Mouse (Mus musculus) stomach, postnatal 0 days (tissue): ENCODE measurements at regions not wholly inside any gene's neighbourhood (a gene's known extent, or its start where the extent isn't known, plus 50 kb on each side); places are given as distances from the start of the nearest gene placed in this dataset.

Experiments
- ATAC-seq: fragments of 200-750 bp; cut with Nextera tagmentation; 2 replicates; pipeline ENCODE4 v1.8.0; 2017; ENCODE audit not compliant: low FRiP score, low TSS enrichment
- DNase-seq: peaks from one replicate; pipeline ENCODE4 v3.0.0-alpha.2; 2016; ENCODE audit warnings: low spot score
- H3K27ac ChIP-seq: fragments of 300-500 bp; sonication (generic); replicated peaks from 2 replicates; pipeline ENCODE4 v1.5.1; 2014; ENCODE audit warnings: mild to moderate bottlenecking, control low read depth
- H3K27me3 ChIP-seq: fragments of 300-500 bp; sonication (generic); 2 replicates; pipeline ENCODE4 v1.6.1; 2014; ENCODE audit warnings: low read length; ENCODE audit not compliant: control insufficient read depth, insufficient read depth
- H3K36me3 ChIP-seq: fragments of 300-500 bp; sonication (generic); 2 replicates; pipeline ENCODE4 v1.6.1; 2014; ENCODE audit warnings: low read length, mixed read lengths; ENCODE audit not compliant: control insufficient read depth, insufficient read depth
- H3K4me1 ChIP-seq: fragments of 300-500 bp; sonication (generic); replicated peaks from 2 replicates; pipeline ENCODE4 v1.6.1; 2014; ENCODE audit warnings: antibody characterized with exemption; ENCODE audit not compliant: control insufficient read depth, insufficient read depth
- H3K4me2 ChIP-seq: fragments of 300-500 bp; sonication (generic); replicated peaks from 2 replicates; pipeline ENCODE4 v1.6.1; 2014; ENCODE audit warnings: low read depth, mild to moderate bottlenecking, control low read depth, moderate library complexity
- H3K4me3 ChIP-seq: fragments of 300-500 bp; sonication (generic); 2 replicates; pipeline ENCODE4 v1.5.1; 2014; ENCODE audit warnings: low read depth, low read length, control low read depth
- H3K9ac ChIP-seq: fragments of 300-500 bp; sonication (generic); 2 replicates; pipeline ENCODE4 v1.6.1; 2014; ENCODE audit warnings: mild to moderate bottlenecking, low read length, control low read depth, mixed read lengths
- H3K9me3 ChIP-seq: fragments of 300-500 bp; sonication (generic); 2 replicates; pipeline ENCODE4 v1.6.1; 2016; ENCODE audit warnings: low read length; ENCODE audit not compliant: control insufficient read depth
- CTCF ChIP-seq: IDR thresholded peaks from 2 replicates; pipeline ENCODE4 v1.5.1; 2016; ENCODE audit warnings: antibody characterized with exemption, low read depth, mild to moderate bottlenecking, moderate library complexity
- EP300 ChIP-seq: optimal IDR thresholded peaks from 2 replicates; pipeline ENCODE3; 2016; ENCODE audit warnings: antibody characterized with exemption
- WGBS: fragments of 180-500 bp; shearing (Covaris S2); extraction: QIAGEN DNeasy Blood & Tissue Kit; methylation state at CpG from one replicate; pipeline ENCODE4 v1.1.7; 2014; 5-methylcytosine and 5-hydroxymethylcytosine counted together

DNA sequence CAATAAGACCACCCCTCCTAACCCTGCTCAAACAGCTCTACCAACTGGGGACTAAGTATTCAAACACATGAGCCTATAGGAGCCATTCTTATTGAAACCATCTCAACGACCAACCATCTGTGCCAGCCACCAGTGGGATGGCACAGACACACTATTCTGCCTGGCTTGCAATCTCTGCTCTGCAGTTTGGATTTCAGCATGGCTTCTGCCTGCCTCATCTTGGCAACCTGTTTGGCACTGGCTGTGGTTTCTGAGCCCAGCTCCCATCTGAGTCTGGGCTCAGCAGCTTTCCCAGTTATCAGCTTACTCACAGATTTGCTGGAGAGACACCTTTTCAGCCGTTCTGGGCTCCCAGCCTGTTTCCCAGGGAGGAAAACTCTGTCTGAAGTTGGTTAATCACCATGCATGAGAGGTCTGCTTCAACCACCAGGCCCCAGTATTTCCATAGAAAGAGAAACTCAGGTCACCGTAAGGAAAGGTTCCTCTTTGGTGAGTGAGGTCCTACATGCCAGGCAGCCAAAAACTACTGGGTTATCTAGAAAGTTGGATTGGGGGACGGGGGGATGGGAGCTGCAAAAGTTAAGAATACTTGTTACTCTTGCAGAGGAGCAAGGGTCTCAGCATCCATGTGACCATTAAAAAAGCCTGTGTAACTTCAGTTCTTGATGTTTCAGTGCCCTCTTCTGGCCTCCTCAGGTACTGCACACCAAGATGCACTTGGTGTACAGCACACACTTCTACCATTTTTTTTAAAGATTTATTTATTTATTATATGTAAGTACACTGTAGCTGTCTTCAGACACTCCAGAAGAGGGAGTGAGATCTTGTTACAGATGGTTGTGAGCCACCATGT lies 68.1 kb upstream of the Caprin1 start:
- DNase-seq (peak; percentile 57), ATAC-seq (no peak)
- Histone ChIP-seq H3K4me2 (no peak overlapping the region), H3K36me3 (no peaks in the 10 kb centered on the region), H3K4me3 (no peak overlapping the region), H3K4me1 (no peaks in the 10 kb centered on the region), H3K9me3 (no peaks in the 10 kb centered on the region), H3K27ac (no peak overlapping the region), H3K9ac (no peak overlapping the region), H3K27me3 (no peaks in the 10 kb centered on the region)
- 80% methylated on average over 4 of the region's 4 CpGs for WGBS
- TF ChIP-seq CTCF, result peak; percentile 74
- no peak for TF ChIP-seq EP300

DNA sequence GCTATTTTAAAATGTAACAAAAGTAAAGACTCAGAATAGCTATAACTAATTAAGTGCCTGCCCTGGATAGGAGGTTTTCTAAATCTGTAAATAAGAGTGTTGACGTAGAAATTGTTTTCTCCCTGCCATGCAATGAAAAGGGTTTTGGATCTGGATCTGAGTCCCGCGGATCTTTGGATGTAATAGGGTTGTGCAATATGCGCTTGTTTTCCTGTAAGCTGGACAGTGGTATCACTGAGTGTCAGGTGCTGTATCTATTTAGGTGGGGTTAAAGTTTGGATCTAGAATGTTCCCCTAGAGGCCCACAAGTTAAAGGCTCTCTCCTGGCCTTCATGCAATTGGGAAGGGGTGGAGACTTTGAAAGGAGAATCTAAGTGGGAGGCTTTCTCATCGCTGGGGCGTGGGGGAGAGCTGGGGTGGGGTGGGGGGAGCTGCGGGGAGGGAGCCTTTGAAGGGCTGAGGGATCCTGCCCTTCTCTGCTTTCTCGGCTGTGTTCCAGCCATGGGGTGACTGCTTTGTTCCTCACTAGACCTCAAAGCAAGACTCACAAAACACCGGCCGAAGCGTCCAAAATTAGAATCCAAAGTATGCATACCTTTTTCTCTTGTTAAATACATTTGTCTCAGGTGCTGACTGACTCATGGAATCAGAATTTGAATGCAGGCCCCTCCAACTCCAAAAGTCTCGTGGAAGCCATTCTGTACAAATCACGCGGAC lies 70.0 kb upstream of the Caprin1 start:
- no peak overlapping the region for H3K27ac ChIP-seq
- DNase-seq (no peak), ATAC-seq (no peak)
- H3K4me1 ChIP-seq, result no peaks in the 10 kb centered on the region
- H3K36me3 ChIP-seq, result no peaks in the 10 kb centered on the region
- no peak overlapping the region for H3K4me3 ChIP-seq
- H3K9ac ChIP-seq, result no peak overlapping the region
- WGBS, result 71% methylated on average over 14 of the region's 14 CpGs
- TF ChIP-seq CTCF (no peak), EP300 (no peak)
- no peaks in the 10 kb centered on the region for H3K9me3 ChIP-seq
- no peak overlapping the region for H3K4me2 ChIP-seq
- H3K27me3 ChIP-seq, result no peaks in the 10 kb centered on the region

DNA sequence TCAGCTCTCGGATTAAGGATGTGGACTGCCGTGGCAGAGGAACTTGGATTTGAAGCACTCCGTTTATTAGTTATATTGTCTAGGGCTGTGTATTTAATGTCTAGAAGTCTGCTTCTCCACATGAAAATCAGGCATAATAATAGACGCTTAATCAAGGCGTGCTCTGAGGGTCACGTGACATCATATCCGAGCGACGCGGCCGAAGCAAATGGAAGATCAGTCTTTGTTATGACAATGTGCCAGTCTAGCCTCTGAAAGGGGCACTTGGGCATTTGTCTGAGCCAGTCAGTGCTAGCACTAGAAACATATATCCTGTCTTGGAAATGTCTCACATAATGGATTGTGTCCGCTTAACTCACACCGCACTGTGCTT lies 70.5 kb upstream of the Caprin1 start:
- no peaks in the 10 kb centered on the region for H3K9me3 ChIP-seq
- no peak overlapping the region for H3K27ac ChIP-seq
- H3K27me3 ChIP-seq, result no peaks in the 10 kb centered on the region
- no peaks in the 10 kb centered on the region for H3K4me1 ChIP-seq
- no peak overlapping the region for H3K4me2 ChIP-seq
- ATAC-seq (no peak), DNase-seq (no peak)
- no peak for TF ChIP-seq EP300
- TF ChIP-seq CTCF, result no peak
- H3K9ac ChIP-seq, result no peak overlapping the region
- H3K4me3 ChIP-seq, result no peak overlapping the region
- no peaks in the 10 kb centered on the region for H3K36me3 ChIP-seq
- 87% methylated on average over 13 of the region's 13 CpGs for WGBS

DNA sequence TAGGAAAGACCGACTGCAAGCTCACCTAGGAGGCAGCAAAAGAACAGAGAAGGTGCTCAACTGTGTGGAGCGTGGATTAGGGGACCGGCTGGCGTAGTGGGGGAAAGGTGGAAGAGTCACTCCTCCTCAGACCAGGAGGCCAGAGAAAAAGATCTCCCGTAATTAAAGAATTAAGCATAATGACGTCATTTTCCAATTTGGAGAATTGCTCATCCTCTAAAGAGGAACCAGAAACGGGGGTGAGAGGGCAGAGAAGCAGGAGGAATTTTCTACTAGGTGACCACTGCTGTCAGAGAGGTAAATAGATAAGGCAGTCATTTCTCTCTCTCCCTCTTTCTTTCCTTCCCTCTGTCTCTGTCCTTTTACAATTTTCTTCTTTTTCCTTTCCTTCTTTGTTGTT lies 71.2 kb upstream of the Caprin1 start:
- Histone ChIP-seq H3K4me2 (no peak overlapping the region), H3K27me3 (no peaks in the 10 kb centered on the region), H3K4me3 (no peak overlapping the region), H3K27ac (no peak overlapping the region), H3K4me1 (no peaks in the 10 kb centered on the region), H3K9me3 (no peaks in the 10 kb centered on the region), H3K9ac (no peak overlapping the region), H3K36me3 (no peaks in the 10 kb centered on the region)
- WGBS, result 60% methylated on average over 7 of the region's 7 CpGs
- no peak for TF ChIP-seq EP300
- no peak for TF ChIP-seq CTCF
- DNase-seq, result no peak
- no peak for ATAC-seq

DNA sequence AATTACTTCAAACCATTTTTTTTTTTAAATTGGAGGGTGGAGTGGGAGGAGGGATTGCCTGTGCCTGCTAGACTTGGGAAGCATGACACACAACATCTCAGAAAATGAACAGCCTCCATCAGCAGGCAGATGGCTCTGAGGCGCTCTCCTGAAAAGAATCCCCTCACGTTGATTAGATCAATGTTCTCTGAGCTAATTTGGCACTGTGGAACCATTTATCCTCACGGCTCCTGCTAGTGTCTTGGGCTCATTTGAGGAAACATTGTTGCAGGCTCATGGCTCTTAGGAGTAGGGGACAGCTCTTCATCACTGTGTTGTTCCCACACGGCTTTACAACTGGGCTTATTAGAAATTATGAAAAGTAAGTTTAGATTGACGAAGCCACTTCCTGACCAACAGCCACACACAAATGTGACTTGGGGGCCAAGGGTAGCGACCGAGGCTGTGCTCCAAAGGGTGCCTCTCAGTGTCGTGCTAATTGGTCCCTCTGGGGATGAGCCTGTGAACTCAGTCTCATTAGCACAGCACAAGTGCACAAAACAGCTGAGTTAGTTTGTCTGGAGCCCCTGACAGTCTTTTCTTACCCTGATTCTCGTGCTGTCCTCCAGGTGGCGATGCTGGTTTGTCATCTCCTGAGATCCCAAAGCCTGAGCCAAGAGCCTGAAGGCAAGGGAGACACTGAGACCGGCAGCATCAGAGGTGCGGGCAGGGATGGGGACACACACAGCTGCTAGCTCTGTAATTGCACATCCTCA lies 74.2 kb upstream of the Caprin1 start:
- no peak for TF ChIP-seq EP300
- TF ChIP-seq CTCF, result peak; percentile 90
- Histone ChIP-seq H3K4me1 (no peaks in the 10 kb centered on the region), H3K36me3 (no peaks in the 10 kb centered on the region), H3K27ac (no peak overlapping the region), H3K9me3 (no peaks in the 10 kb centered on the region), H3K27me3 (no peaks in the 10 kb centered on the region), H3K9ac (no peak overlapping the region), H3K4me2 (no peak overlapping the region), H3K4me3 (no peak overlapping the region)
- ATAC-seq, result peak; percentile 78
- DNase-seq, result peak; percentile 72
- 29% methylated on average over 12 of the region's 12 CpGs for WGBS
